Mouse (Mus musculus): ENCODE data around the gene Igflr1.

DNA sequence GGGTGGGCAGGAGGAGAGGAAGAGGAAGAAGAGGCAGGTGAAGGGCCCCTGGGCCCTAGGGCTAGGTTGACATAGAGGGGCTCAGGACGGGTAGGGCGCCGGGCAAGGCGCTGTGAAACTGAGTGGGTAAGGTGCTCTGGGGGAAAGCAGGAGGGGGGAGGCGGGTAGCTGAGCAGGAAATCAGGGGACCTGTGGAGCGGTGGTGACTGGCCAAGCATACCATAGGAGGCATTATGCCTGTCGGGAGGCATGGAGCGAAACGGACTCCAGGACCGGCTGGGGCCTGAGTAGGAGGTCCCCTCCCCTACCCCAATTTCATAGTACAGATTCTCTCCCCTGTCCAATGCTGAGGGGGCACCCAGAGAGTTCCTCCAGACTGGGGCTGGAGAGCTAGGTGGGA is 42.4 kb upstream of the Igflr1 start:
- TF ChIP-seq CTCF (IDR thresholded peaks at IDR 0.05; ENCODE audit: borderline replicate concordance, extremely low read depth, insufficient read depth, insufficient read length) (no peak), POLR2A (IDR thresholded peaks at IDR 0.05; ENCODE audit: borderline replicate concordance, extremely low read depth, insufficient read depth, insufficient read length, poor library complexity, severe bottlenecking) (no peak)
